Mouse (Mus musculus) spleen, postnatal 36 days (tissue): ENCODE data around the gene As3mt.

Experiments used
- DNase-seq, 2 experiments: peaks; one replicate each; pipeline ENCODE4 v3.0.0; 2022; ENCODE audit warnings: low spot score in 2 of 2, mixed read lengths in 1 of 2

Gene As3mt

DNA sequence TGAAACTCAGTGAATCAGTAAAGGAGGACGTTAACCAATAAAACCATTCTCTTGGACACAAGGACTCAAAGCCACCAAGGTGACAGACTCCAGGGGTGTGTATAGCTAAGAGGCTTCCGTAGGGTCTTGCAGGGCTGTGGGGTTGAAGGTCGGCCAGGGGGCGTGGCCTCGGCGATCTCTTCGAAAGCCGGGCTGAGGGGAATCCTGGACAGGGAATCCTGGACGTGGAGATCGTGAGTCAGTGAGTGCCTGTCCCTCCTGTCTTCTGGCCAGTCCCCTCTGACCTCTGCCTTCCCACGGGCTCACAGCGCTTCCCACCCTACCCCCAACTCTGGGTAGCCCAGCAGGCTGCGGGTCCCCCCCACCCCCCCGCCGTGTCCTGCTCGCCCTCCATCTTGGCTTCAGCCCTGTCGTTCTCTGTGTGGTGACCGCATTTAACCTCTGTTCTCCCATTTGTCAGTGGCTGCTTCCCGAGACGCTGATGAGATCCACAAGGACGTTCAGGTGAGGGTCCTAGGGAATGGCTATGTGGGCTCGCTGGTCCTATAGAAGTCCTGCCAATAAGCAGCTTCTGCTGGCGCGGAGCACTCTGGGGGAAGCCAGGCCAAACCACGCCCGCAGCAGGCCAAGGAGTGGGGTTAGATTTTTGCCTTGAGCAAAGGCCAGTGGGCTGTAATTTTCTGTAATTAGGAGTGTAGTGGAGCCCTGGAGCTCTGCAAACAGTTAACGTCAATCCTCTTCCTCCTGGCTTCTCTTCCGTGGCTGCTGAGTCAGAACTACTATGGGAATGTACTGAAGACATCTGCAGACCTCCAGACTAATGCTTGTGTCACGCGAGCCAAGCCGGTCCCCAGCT lies at the start of gene As3mt:
Gene As3mt (plus strand): TSS at position 163 of the 856 bp plus-strand sequence.
- DNase-seq, result peak; percentile 68 to 73

DNA sequence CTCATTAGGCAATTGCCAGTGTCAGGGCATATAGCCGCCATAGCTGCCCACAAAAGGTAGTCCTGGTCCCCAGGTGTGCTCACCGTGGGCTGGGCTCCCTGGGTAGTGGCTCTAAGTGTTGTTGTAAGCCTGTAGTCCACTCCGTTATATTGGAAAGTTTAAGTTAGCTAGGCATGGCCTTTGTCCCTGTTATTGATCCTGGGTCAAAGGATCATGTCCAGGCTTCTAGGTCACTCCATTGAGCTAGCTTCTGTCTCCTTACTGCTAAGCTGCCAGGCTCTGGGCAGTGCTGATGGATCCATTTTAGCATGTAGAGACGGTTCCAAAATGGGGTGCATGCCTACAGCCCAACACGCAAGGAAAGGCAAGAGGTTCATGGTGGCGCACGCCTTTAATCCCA lies 48.9 kb upstream of the As3mt start:
- no peak for DNase-seq

DNA sequence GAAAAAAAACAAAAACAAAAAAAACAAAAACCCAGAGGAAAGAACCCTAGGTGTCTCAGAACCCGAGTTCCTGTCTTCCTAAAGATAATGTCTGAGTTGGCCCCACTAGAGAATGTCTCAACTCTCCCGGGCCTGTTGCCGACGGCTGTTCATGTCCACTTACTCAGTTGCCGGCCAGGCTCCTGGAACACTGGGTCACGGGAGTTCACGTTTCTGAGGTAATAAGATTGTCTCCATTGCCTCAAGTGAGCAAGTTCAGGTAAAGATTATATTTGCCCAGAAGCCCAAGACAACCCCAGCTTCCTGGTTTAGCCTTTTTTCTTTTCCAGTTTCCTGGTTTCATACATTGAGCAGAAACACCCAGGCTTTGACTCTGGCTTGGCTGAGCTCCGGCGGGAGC lies 48.4 kb upstream of the As3mt start:
- DNase-seq, result no peak

DNA sequence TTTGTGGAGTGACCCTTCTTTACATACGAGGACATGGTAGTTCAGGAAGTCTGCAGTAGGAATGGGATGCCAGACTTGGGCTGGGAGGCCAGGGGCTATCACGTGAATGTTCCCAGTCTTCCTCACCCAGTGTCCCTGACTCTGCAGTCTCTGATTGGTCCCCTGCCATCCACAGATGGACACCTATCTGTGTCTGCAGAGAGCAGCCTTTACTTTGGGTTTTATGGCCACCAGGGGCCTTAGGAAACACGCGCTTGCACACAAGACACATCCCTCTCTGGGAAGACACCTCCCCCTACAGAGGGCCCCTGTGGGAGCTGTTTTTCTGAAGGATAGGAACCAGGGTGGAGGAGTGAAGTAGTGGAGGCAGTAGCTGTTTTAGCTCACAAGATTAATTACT lies 45.7 kb upstream of the As3mt start:
- DNase-seq, result no peak

DNA sequence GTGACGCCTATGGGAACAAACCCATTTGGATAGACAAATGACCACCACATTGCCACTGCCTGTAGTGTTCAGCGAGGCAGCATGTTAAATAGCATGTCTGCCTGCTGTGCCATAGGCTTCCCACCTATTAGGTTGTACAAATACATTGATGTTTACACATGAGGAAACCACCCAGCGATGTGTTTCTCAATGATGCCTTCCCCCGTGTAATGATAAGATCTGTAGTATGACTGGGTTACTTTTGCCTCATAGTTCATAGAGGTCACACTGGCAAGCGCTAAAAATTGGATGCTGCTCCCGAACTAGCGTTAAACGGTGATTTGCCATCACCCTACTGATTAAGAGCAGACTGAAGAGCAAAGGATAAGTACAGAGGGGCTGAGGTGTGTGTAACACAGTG lies 45.0 kb upstream of the As3mt start:
- DNase-seq, result no peak

DNA sequence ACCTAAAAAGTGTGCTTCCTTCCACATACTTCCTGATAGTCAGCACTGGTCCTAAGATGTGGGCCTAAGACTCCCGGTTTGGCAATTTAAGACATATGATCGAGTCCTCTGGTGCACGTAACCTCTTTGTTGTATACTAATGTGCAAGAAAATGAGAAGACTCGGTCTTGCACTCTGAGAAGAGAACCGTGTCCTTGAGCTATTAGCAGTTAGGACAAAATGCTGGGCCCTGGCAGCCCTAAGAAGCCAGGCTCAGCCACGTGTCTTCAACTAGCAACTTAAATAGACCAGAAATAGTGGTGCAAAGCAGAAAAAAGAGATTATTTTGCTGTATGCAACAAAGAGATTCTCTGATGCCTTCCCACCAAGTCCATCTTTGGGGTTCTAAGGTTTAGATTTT lies 44.5 kb upstream of the As3mt start:
- no peak for DNase-seq

DNA sequence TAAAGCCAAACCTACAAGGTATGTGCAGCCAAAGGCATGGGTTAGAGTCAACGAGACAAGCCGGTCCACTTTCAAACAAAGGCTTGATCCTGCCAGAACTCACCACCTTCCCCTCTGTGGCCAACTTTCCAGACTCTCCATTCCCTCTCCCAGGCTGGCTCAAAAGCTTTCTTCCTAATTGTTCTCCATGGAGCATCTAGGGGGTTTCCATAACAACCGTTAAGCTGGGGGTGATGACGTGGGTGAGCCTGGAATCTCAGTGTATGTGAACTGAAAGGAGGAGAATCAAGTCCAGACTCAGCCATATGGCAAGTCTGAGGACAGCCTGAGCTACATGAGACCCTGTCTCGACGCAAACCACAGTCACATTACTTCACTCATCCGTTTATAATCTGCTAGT lies 41.8 kb upstream of the As3mt start:
- no peak for DNase-seq

DNA sequence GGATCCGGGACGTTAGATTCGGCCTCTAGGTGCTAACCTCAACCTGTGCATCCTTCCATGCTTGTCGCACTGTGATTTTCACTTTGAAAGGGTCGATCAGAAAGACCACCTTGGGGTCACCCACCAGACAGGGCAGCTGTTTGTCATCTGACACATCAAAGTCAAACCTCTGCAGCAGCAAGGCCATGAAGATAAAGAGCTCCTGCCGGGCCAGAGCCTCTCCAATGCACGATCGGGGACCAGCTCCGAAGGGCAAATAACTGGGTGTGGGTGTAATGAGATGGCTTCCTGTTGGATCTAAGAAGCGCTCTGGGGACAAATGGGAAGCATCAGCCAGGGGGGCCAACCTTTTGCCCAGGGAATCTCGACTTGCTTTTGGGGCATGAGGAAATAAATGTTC lies 40.0 kb upstream of the As3mt start:
- no peak for DNase-seq

DNA sequence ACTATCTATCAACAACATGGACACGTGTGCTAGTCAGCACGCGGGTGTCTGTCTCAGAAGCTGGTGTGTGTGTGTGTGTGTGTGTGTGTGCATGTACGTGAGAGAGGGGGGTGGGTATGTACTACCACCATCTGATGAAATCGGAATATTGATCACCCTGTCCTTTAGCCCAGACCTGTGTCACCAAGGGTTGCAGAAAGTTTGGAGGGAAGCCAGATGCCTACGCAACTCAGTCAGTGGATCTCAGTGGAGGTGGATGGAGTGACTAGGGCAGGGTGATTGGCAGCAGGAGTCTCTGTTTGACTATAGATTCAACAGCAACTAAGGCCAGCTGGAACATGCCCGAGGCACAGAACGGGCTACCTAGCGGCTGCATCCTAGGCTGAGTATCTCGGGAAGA lies 39.0 kb upstream of the As3mt start:
- DNase-seq, result no peak

DNA sequence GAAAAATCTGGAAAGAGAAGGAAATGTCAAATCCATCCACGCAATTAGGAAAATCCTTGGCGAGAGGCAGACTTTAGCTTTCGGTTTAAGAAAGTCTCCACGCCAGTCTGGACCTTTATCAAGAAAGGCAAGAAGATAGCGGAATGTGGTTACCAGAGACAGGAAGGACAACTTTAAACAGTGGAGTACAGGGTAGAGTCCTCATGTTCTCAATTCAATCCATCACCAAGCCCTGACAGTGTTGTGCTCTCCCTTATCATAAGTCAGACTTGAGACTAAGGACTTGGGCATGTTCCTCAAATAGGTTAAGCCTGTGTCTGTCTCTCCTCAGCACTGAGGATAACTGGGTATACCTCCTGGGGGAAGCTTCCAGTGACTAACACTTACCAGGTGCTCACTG lies 37.5 kb upstream of the As3mt start:
- DNase-seq, result no peak

DNA sequence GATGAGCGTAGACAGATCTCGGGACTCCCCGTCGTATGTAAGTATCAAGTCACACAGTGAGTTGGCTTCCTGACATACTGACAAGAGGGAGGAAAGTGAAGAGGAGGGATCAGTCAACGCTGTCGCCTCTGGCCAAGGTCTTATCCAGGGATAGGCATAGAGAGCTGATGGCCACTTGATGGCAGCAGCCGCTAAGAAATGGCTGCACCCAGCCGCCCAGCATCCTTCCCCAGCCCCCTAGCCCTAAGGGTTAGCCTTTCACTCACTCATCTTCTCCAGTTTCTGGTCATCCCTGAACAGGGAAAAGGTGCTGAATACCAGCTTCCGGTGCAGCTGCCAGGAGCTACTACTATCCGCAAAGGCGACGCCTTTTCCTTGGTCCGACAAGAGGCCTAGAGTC lies 36.6 kb upstream of the As3mt start:
- peak; percentile 35 to 42 for DNase-seq

DNA sequence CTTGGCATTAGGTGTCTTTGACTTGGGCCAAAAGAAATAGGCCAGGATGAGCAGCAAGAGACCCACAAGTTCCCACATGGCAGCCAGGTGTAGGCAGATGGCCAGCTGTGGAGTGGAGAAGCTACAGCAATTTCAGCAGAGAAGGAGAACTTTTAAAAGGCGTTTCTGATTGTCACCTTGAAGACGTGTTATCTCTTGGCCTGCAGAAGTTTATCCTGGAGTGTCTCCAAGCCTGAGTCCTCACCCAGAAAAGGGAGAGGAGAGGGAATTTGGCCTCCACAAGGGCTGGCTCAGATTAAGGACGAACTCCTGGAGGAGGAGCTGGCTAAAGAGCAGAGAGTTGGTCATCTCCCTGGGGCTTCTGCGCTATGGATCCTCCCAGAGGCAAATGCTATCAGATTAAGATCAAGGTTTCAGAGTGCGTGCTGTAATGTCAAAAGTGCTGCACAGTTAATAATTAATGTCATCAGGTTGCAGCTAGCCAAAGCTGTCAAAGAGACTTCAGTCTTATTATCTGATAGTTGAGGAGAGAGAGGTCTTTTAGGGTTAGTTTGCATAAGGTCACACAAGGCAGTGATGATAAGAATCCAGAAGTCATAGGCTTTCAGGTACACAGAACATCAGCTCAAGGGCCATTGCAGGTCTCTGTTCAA lies 34.4 kb upstream of the As3mt start, which contains the start of gene Cyp17a1:
Gene Cyp17a1 (minus strand): TSS at position 407 of the 653 bp plus-strand sequence.
- DNase-seq, result no peak

DNA sequence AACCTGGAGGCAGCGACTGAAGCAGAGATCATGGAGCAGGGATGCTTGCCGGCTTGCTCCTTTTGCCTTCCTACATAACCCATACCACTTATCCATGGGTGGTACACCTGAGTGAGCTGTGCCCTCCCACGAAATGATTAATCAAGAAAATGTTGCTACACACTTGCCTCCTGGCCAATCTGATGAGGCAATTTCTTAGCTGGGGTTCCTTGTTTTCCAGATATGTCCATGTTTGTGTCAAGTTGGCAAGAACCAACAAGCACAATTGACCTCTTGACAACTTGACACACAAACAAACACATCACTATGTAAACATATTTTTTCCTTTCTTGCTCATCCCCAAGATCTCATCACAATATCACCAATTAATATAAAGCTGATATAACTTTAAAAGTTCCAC lies 31.6 kb upstream of the As3mt start:
- no peak for DNase-seq

DNA sequence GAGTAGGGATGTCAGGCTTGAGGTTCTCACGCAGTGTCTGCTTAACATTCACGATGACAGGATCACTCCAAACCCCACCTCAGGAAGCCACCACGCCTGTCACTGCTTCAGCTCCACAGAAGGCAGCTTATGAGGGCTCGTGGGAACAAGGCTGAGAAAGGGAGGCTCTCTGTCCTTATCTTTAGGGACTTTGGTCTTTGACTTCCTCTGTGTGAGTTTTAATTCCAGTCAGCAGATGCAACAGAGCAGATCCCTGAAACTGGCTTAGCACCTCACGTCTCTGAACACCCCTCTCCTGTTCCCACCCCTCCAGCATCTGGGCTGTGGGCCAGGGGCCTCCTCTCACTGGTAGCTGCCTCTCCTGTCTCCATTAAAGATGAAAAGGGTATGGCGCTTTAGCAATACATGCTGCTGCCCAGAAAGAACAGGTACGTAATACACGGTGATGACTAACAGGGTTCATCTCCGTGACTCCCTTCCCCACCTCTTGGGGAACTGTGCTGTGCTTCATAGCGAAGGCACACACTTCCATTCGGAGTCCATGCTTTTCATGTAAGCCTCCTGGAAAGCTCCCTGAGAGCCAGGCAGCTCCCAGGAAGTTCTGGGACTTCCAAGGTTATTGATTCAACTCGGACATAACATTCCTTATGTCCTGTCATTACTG lies 27.4 kb upstream of the As3mt start:
- DNase-seq, result no peak

DNA sequence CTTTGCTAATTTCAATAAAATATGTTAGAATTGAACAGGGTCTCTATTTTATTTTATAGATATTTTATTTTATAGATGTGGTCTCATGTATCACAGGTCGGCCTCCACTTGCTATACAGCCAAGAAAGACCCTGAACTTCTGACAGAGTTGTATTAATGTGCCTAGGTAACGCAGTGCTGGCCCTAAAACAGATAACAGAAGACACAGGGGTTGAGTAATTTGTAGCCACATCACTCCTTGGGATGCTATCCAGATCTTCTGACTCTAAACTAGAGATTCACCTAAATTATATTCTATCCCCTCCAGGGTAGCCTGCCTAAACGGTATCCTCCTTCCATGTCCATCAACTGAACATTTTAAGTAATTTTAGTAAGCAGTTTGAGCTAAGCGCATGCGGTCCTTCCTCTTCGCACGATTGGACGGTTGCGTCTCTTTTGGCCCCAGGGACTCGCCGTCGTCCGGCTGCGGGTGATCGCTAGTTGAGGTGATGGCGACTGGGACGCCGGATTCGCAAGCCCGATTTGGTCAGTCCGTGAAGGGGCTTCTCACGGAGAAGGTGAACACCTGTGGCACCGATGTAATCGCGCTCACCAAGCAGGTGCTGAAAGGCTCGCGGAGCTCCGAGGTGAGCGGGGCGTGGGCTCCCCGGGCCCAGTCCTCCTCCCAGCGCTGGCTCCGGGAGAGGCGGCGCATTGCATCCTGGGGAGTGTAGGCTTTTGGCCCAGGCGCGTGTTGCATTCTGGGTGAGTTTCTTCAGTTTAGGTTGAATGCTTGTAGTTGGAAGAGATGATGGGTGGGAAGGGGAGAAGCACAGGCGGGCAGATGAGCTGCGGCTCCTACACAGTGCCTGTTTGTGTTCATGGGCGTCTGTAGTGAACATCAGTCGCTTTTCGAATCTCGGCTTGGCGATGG lies 17.5 kb upstream of the As3mt start, which contains the start of gene Borcs7:
Gene Borcs7 (plus strand): TSS at position 447 of the 913 bp plus-strand sequence.
- peak; percentile 84 to 86 for DNase-seq

DNA sequence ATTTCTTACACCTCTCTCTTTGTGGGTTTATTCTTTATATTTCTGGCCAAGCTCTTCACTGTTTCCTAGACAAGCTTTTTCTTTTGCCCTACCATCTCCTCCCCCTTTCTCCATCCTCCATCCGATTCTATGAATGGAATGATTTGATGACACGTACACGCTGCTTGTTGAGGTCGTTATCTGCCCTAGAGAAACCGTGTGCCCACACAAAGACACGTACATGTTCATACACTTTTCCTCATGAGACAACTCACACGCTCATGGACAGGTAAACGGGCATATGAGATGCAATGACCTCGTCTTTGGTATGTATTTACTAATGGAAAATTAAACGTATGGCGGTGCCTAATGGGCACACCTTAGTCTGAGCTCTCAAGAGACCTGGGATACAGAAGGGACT lies 16.9 kb upstream of the As3mt start:
- DNase-seq, result no peak

DNA sequence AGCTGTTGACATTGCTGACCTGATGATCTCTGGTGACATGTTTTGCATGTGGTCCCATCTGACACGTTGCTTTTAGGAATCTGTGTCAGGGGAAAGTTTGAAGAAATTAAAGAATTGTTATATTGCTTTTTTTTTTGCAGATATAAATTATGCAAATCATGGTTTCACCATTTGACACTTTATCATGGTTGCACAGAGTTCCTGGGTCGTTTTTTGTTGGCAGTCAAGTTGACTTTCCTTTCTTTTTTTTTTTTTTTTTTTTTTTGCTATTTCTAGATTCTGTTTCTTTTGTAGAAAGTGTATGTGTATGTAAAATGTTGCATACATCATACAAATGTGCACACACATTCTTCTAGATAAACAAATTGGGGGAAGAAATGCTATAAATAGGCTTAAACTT lies 16.2 kb upstream of the As3mt start:
- DNase-seq, result no peak

DNA sequence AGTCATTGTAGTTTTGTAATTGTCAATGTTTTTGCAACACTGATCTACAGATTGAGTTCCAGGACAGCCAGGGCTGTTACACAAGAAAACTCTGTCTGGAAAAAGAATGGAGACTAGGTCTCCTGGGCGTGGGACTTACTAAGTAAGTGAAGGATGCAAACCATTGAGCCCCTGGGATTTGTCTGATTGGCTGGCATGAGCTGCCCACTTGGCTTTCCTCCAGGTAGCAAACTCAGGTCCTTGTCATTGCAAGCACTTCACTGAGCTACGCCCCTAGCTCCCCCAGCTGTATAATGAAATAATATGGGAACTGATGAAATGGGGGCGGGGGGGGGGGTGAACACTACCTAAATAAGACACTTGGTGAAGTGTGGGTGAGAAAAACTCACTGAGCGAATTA lies 14.1 kb upstream of the As3mt start:
- DNase-seq, result no peak

DNA sequence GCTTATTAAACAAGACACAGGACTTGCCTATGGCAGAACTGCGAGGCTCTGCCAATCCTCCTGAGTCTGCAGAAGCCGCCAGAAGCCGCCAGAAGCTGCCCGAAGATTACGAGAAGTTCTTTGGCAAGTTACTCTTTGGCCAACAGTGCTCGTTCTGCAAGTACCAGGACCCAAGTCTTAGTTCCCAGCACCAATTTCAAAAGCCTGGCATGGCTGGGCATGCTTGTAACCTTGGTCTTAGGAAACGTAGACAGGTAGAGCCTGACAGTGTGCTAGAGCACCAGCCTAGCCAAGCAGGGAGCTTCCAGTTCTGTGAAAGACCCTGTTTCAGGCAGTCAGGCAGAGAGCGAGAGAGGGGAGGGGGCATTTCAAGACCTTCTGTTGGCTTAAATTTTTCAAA lies 10.8 kb upstream of the As3mt start:
- DNase-seq, result no peak

DNA sequence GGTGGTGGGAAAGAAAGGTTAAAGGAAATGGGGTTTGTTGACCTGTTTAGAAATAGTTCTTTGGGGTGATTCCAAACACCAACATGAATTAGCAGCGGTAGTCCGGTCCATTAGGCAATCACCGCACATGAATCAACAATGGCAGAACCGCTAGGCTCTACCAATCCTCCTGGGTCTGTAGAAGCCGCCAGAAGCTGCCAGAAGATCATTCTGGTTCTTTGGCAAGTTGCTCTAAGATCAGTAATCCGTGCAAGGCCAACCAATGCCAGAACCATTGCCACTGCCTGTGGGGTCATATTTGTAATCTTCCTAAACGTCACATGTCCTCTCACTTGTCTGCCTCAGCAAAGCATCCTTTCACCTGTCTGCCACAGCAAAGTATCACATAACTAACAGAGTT lies 10.3 kb upstream of the As3mt start:
- DNase-seq, result no peak

DNA sequence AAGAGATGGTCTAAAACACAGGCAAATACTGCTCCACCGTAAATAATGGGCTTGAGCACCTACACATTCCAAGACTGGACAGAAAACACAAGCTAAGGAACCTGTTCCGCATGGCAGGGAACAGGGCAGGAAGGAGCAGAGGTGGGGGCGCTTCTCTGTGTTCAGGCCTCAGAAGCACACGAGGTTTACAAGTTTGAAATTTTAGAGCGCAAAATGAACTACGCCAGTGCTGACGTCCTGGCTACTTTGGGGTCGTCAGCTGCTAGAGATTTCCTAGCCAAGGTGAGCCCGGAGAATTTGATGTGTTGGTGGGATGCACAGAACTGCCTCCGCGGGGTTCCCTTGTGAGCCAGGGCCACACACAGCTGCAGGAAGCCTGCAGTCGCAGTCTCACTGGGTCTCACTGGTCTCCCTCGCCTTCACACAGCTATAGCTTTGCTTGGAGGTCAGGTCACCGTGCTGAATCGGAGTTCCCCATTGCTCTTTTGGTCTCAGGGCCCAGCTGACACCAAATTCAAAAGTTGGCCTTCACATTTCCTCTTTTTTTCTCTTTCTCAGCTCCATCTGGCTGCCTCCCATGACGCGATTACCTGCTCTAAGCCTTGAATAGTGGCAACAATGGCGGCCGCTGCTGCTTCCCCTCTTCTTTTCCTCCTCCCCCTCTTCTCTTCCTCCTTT lies 9.3 kb upstream of the As3mt start:
- DNase-seq, result peak; percentile 78 to 79
